Mouse (Mus musculus): Measurements from ENCODE around the gene Ldb3.
A peak's percentile ranks its signal among the peaks of the same experiment; 100 is the strongest.

The Ldb3 gene

GRCm38 (mm10) chr14:34558947-34559346, 29.5 kb downstream of the Ldb3 start:
- DNase-seq (ENCODE audit: low spot score), result no peak

DNA sequence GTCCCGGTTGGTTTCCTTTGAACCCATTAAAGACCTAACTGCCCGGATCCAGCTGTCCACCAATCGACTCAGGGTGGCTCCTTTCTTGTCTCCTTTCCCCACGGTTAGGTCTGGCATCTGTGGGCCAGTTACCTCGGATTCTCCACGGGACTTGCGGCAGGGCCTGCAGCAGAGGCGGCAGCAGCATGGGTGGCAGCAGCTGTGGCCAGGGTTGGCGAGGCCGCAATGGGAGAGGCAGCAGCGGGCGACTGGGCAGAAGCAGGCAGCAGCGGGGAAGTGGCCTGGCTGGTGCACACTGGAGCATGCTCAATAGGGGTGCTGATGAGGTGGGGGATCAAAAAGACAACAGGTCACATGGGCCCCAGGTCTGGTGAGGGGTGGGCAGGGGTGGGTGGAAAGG, 33.3 kb downstream of the Ldb3 start:
- DNase-seq (ENCODE audit: low spot score), result no peak

DNA sequence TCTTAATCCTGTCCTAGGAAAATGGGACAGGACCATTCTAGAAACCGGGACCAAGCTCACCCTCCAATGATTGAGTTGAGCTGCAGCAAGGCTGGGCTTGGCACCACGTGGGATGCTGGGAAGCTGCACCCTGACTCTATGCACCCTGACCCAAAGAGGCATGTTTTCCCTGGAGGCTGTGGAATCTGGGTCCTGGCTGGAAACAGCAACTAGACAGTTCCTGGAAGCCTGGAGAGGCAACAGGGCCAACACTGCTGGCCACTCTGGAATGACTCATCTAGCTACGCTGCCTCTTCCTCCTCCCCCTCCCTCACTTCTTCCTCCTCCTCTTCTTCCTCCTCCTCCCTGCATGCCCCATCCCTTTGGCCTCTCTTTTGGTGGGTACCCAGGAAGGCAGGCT, 34.4 kb downstream of the Ldb3 start:
- DNase-seq (ENCODE audit: low spot score), result peak; percentile 95

GRCm38 (mm10) chr14:34553470-34553869, 35.0 kb downstream of the Ldb3 start:
- no peak for DNase-seq (ENCODE audit: low spot score)

DNA sequence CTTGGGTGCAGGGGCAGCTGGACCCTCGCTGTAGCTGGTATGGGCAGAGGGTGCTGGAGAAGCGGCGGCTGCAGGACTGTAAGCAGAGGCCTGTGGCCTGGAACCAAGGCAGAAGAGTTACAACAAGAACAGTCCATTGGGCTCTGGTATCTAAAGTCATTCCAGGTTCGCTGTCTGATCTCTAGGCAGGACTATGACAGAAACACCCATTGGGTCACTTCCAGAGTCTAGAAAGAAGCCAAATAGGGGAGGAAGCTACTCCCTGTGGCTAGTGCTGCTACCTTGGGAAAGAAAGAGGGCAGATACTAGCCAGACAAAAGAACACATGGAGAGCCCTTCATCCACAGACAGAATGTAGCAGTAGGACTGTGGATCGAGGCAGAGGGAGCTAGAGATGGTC, 36.3 kb downstream of the Ldb3 start:
- DNase-seq (ENCODE audit: low spot score), result peak; percentile 71

GRCm38 (mm10) chr14:34549004-34549671, 39.3 kb downstream of the Ldb3 start:
- peak; percentile 88 for DNase-seq (ENCODE audit: low spot score)

DNA sequence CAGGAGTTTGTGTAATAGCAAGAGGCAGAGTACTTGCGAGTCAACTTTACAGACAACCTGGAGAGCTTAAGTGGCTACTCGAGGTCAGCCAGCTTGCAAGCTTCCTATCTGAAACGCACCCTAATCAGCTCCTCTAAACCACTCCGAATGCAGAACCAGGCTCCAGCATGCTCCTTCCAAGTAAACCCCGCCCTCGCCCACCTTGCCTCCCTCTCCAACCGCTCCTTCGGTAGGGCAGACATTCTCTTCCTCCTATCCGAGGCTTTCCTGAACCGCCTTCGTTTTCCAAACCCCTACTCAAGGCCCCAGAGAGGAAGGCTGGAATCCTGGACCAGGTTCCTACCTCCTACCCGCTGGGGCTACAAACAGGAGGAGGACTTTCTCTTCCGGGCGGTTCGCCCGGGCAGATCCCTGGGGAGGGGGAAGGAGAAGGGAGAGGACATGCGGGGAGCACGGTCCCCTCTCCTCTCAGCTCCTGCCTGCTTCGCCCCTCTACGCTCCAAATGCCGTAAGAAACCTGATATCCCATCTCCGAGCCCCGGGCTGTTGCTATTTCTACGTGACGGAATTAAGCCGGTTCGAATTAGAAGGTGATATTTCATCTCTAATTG, 40.0 kb downstream of the Ldb3 start:
- DNase-seq (ENCODE audit: low spot score), result peak; percentile 73

DNA sequence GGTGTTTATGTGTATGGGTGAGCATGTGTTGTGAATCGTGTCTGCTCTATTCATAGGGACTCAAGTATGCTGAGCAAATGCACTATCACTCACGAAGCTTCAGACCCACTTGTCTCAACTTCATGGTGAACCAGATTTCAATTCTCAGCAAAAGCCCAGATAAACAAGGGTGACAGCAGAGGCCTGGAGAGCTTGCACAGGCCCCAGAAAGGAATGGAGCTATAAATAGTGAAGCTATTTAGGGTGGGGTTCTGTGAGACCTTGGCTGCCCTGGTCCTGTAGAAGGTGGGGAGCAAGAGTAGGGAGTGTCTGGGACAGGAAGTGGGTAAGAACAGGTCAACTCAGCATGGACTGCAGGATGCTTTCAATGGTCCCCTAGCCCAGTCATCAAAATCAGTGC, 43.9 kb downstream of the Ldb3 start:
- DNase-seq (ENCODE audit: low spot score), result no peak

- DNase-seq (ENCODE audit: low spot score), result no peak
Observed at GRCm38 (mm10) chr14:34544001-34544400, 44.5 kb downstream of the Ldb3 start.

- peak; percentile 27 for DNase-seq (ENCODE audit: low spot score)
Observed at GRCm38 (mm10) chr14:34543596-34543995, 44.9 kb downstream of the Ldb3 start.

GRCm38 (mm10) chr14:34541896-34542295, 46.6 kb downstream of the Ldb3 start:
- DNase-seq (ENCODE audit: low spot score), result no peak

DNA sequence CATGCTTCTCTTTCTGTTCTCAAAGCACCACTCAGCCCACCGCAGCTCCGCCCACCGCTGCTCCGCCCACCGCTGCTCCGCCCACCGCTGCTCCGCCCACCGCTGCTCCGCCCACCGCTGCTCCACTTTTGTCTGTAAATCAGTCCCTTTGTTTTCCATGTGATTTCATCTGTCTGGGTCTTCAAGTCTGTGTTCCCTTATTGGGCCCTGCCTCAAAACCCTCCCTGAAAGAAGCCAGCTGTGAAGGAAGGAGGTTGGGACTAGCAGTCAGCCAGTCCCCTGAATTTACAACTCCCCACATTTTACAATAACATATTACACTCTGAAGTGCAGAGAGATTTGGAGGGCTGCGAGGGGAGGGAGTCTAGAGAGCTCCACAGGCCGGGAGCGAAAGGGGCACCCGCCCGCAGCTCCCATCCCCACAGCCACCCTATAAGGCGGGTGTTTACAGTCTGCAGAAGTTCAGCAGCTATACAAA, 47.8 kb downstream of the Ldb3 start:
- DNase-seq (ENCODE audit: low spot score), result no peak

DNA sequence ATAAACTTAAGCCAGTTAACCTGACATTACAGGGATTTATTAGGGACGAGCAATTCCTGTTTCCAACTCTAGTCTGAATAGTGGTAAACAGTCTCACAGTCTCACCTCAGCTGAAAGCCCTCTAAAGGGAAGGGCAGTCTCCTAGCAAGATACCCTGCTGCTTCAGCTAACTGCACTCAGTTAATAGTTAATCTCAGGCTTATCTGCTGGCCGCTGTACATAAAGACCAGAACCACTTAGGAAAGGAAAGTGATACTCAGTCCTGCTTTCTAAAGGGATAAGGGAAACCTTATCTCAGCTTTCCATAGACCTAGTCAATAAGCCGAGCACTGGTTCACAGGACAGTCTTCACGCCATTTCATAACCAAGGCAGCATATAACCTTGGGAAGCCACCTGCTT, 52.6 kb downstream of the Ldb3 start:
- no peak for DNase-seq (ENCODE audit: low spot score)

DNA sequence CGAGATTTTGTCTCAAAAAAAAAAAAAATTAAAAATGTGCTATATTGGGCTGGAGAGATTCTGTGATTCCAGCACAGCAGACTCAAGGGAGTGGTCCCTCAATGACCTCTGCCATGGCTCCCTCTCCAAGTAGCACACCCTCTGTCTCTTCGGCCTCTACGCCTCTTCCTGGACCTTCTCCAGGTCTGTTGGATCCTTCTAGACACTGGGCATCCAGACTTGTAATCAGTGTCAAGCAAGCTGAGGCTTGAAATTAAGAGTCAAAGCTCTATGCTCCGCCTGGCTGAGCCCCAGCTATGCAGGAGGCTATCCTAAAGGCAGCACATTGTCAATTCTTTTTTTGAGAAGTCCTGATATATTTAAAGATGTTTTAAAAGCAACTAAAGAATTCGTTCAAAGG, 54.9 kb downstream of the Ldb3 start:
- DNase-seq (ENCODE audit: low spot score), result peak; percentile 74

DNA sequence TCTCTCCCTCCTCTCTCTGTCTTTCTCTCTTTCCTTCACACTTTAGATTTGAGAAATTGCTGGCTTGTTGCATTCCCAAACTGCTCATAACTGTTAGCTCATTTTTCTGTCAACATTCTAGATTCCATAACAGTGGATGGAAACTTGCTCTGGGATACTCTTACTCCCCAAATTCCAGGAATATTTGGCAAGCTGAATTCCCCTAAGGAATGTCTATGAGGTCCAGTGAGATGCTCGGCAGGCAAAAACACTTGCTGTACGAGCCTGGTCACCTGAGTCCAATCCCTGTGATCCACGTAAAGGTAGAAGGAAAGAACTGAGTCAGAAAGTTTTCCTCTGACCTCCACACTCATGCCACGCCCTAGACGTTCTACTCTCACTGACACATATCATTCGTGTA, 55.9 kb downstream of the Ldb3 start:
- DNase-seq (ENCODE audit: low spot score), result no peak

DNA sequence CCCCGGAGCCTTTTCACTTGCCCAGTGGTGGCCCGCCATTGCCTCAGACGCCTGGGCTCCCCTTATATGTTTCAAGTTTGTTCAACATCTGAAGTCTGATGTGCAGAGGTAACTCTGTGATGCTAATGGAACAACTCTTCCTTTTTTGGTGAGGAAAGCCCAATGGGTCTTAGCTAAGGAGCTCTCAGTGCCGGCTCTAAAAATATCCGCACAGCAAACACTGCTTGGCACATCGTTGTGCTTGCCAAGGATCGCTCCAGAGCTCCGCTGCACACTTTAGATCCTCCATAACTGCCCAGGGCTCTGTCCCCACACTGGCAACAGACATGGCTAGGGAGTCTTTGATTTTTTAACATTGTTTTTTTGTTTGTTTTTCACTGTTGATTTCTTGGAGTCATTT, 59.7 kb downstream of the Ldb3 start:
- DNase-seq (ENCODE audit: low spot score), result no peak

- no peak for DNase-seq (ENCODE audit: low spot score)
Observed at GRCm38 (mm10) chr14:34522701-34523100, 65.8 kb downstream of the Ldb3 start, which contains the start of gene 9230112D13Rik. Gene 9230112D13Rik (minus strand): TSS chr14:34522801.

GRCm38 (mm10) chr14:34517959-34518544, 70.4 kb downstream of the Ldb3 start:
- no peak for DNase-seq (ENCODE audit: low spot score)

DNA sequence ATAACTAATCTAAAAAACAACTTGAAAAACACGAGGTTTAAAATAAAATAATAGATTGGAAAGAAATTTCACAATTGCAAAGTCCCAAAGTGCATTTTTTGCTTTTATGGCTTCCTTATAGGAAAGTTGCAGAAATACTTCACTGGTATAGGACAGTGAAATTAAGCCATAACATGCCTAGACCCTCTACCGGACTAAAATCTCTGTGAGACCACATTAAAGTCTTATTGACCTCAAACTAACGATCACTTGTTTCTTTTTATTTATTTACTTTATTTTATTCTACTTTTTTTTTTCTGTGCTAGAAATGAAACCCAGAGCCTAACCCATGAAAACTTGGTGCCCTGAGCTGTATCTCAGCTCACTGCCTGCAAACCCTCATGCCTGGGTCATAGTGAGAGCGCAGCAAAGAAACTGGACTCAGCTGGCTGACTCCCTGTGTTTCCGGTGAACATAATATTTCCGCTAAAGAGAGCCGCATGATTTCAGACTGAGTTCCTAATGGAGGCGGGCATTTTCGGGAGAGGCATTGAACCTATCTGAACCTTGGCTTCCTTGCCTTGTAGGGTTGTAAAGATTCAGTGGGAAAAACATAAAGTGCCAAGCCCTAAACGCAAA, 71.4 kb downstream of the Ldb3 start:
- DNase-seq (ENCODE audit: low spot score), result no peak

DNA sequence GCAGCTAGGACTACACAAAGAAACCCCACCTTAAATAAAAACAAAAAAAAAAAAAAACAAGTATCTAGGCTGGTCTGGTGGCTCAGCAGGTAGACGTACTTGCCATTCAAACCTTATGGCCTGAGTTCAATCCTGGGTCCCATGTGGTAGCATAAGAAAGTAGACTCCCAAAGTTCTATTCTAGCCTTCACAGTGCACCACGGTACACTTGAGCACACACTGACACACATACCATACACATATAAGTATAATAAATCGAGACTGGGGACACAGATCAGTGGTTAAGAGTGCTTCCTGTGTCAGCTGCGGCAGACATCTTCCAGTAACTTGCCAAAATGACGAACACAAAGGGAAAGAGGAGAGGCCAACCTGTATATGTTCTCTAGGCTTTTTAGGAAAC, 72.6 kb downstream of the Ldb3 start:
- no peak for DNase-seq (ENCODE audit: low spot score)

DNA sequence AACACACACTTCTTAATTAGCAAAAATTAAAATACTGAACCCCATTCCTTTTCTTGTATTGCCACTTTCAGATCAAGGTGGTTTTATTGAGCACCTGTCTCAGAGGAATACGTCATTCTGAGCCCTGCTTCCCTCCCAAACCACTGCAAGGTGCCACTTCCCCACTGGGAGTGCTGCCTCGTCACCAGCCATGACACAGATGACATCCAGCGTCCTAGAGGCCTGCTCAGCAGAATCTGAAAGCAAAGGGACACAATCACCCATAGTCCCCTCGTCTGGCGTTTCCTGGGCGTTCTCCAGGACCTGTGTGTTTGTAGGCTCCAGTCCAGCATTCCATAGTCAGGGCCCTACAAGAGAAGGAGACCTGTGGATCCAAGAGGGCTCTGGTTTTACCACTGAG, 74.4 kb downstream of the Ldb3 start:
- peak; percentile 58 for DNase-seq (ENCODE audit: low spot score)

DNA sequence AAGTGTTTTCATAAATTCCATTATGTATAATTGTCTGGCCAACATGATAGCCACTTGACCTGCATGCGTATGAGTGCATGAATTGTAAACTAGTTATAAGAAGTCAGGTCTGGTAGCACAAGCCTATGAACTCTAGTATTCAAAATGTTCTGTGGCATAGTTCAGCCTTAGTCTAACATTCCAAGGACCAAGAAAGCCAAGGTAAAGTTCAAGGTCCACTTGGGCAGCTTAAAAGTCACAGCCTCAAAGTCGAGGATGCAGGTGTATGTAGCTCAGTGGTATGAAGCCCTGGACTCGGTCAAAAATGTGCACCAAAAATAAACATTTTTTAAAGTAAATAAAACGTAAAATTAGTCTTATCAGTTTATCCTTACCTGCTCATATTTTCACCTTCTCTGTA, 75.9 kb downstream of the Ldb3 start:
- DNase-seq (ENCODE audit: low spot score), result no peak

GRCm38 (mm10) chr14:34511901-34512300, 76.6 kb downstream of the Ldb3 start:
- DNase-seq (ENCODE audit: low spot score), result no peak
